Mouse (Mus musculus): ENCODE data around the gene Hoxa13. TPM values are rescaled to one million over a fixed set of nuclear protein-coding genes. Genes with fewer than 3 reads are reported as not detected.

The Hoxa13 gene
- total RNA-seq (2021): not detected

DNA sequence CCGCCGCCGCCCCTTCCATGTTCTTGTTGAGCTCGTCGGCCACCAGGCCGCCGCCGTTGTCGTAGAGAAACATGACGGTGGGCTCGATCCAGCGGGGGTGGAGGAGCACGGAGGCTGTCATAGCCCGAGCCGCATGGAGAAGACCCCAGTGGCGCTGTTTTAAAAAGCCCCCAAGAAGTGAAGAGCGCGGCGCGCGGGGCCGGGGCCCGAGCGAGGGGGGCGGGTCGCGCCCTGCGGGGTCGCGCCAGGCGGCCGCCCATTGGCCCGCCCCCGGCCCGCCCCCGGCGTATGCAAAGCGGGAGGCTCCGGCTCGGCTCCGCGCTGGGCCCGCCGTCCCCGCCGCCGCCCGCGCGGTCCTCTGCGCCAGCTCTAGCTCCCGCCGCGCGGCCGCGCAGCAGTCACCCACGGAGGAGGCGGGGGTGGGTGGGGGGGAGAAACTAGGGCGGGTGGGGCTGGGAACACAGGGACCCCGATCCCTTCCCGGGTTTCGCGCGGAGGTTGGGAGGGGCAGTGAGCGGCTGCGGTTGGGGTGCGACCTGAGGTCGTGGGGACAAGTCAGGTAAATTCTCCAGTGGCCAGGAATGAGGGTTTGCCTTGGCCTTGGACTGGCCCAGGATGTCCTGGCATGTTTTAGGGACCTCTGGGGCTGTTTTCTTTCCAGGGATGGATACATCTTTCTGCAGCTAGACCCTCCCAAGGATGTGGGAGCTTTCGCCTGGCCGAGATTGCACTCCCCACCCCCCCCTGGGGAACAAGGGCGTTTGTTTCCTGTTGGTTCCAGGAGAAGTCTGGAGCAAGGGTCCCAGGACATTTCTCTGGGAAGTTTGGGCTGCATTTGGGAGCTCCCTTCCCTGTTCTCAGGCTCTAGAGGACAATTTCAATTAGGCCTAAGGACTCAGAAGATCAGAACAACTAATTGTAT is at the start of gene Hoxa13:
TSS of gene Hoxa13 (minus strand) at position 227 of the 922 bp plus-strand sequence.
- no peak for DNase-seq
- intact Hi-C loops (cut with DNase I): no loop called here

- DNase-seq: no peak
- intact Hi-C loops (cut with DNase I): loop anchor here (5.0 kb wide), 3 partner anchors 43 to 1133 kb away; no protein-coding TSS in a partner anchor
Measured at GRCm38 (mm10) chr6:52310366-52310765, 49.7 kb upstream of the Hoxa13 start.

- intact Hi-C loops (cut with DNase I): loop anchor here (5.0 kb wide), 3 partner anchors 42 to 1132 kb away; no protein-coding TSS in a partner anchor
- no peak for DNase-seq
Measured at GRCm38 (mm10) chr6:52309766-52310165, 49.1 kb upstream of the Hoxa13 start.

DNA sequence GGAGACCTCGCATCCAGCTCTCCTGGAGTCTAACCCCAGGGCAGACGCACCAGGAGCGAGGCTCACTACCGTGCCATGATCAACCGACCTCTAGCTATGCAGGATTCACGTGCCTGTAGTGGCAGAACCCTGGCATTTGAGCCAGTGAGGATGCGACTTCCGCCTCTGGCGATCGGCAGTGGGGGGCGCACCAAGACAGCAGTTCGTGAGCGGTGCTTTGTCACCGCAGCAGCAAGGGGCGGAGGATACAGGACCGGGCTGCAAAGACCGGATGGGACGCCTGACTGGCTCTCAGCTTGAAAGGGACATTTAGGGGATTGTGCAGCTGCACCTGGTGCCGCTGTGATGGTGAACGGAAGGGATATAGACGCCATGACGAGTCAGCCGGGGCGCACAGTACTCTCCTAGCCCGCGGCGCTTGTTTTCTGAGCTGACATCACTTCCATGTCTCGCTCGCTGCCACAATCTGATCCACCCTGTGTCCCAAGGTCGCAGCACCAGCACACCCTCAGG is 45.3 kb upstream of the Hoxa13 start:
- intact Hi-C loops (cut with DNase I): loop anchor here (2.0 kb wide), 1 partner anchor 271 kb away; no protein-coding TSS in a partner anchor
- peak; percentile 61 to 63 for DNase-seq

- DNase-seq: no peak
- intact Hi-C loops (cut with DNase I): no loop called here
Measured at GRCm38 (mm10) chr6:52303426-52303825, 42.7 kb upstream of the Hoxa13 start.

GRCm38 (mm10) chr6:52300806-52301205 is 40.1 kb upstream of the Hoxa13 start:
- no peak for DNase-seq
- intact Hi-C loops (cut with DNase I): no loop called here

DNA sequence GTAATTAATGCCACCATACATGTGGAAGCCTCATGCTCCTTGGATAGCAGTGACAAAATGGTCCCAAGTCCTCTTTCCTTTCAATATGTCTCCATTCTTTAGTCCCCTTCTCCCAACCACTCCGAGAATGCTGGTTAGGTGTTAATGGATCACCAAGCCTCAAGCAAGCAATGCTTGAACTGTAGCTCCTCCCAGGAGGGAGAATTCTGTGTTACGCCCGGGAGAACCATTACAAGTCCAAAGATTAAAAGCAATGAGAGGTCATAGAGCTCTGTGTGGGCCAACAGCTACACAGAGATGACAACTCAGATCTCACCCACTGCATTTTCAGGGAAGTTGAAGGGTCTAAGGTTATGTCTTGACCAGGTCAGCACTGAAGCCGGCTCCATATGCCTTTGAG is 37.8 kb upstream of the Hoxa13 start:
- no peak for DNase-seq
- intact Hi-C loops (cut with DNase I): no loop called here

DNA sequence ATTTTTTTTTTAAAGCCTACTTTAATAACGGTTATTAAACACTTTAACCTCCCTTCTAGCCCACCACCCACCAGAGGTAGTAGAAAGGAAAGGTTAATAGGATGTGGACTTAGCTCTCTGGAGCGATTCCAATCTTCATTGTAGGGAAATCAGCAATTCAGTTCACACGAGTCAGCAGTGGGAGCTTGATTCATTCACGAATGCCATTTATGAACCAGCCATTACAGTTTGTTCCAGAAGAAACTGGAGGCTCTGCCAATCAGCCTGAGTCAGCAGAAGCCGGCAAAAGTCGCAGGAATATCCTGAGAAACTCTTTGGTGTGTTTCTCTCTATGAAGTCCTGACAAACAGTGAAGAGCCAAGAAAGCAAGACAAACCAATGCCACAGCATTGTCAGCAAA is 33.9 kb upstream of the Hoxa13 start:
- intact Hi-C loops (cut with DNase I): no loop called here

DNA sequence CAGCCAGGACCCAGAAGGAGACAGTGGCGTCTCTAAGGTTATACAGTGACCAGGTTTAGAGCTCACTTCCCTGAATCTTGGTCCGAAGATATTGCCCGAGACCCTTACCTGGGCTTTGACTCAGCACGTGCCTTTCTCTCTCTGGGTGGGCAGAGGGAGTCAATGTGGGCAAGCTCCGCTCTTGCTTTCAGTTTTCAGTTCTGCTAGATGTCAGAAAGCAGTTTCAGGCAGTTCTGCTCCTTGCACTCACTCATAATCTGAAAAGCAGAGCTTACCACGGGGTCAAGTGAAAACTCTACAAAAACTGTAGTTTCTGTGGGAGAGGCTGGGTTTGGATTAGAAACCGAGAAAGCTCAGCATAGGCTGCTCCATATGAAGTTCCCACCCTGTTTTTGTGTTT is 31.6 kb upstream of the Hoxa13 start:
- DNase-seq: no peak
- intact Hi-C loops (cut with DNase I): no loop called here

More for the DNA sequence above, 33.9 kb upstream of the Hoxa13 start:
- no peak for DNase-seq

DNA sequence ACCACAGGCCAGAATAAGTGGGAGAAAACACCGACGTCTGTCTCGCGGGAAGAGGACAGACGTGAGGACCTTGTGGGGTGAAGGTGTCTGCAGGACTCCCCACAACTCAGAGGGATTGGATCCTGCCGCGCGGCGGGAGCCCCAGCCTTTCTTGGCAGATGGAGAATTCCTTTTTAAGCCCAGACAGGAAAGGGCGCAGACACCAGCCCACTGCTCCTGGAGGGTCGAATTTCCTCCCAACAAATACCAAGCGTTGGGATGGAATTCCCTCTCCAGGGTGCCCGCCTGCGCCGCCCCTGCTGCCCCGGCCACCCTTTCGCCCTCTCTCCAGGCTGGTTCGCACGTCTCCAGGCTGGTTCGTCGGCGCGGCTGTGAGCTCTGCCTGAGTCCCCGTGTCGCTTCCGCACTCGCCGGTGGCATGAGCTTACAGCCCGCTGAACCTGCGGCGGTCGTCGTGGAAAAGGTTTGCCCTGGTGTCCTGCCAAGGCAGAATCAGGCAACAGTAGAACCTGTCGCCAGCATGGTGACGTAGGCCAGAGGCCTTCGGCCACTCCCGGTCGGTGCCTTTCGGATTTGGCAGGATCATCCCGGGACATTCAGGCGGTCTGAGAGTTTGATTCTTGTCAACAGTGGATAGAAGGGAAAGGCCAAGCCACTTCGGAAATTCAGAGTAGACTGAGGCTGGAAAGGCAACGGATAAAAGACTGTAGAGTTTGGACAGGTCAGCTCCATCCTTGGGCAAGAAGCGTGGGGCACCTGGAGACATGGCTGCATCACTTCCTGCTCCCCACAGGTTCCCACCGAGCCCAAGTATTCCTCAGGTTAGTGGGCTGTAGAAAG is 30.6 kb upstream of the Hoxa13 start:
- intact Hi-C loops (cut with DNase I): no loop called here
- DNase-seq: peak in 1 of 2 experiments; percentile 22

DNA sequence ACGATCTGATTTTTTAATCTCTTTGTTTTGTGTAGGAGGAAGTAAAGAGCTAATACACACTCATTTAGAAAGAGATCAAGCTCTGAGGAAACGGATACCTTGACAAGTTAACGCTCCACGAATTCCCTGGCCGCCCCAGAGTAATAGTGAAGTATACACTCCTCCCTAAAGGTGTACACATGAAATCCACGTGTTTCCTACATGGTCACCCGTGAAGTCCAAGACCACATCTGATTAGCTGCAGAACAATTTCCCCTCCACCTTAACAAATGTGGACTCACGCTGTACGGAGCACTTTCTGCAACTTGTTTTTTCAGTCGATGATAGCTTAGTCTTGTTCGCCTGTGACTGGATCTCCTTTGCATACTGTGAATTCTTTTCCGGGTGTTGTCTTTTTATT is 29.5 kb upstream of the Hoxa13 start:
- no peak for DNase-seq
- intact Hi-C loops (cut with DNase I): no loop called here

DNA sequence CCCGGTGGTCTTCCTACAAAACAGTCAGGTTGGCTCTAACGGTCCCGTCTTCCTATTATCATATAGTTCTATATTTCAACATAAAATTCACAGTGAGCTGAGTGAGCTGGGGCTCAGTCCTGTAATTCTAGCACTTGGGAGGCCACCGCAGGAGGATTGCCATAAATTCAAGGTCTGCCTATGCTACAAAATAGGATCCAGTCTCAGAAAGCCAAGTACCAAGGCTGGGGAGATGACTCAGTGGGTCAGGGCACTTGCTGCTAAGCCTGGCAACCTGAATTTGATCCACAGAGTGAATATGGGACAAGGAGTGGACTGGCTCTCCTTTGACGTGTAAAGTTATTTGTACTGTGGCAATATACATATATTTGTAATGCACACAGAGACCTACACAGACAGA is 23.2 kb upstream of the Hoxa13 start:
- intact Hi-C loops (cut with DNase I): no loop called here
- DNase-seq: no peak

- no peak for DNase-seq
- intact Hi-C loops (cut with DNase I): no loop called here
Measured at GRCm38 (mm10) chr6:52281084-52281483, 20.4 kb upstream of the Hoxa13 start.

- intact Hi-C loops (cut with DNase I): no loop called here
- DNase-seq: no peak
Measured at GRCm38 (mm10) chr6:52276920-52277319, 16.2 kb upstream of the Hoxa13 start.

- no peak for DNase-seq
- intact Hi-C loops (cut with DNase I): no loop called here
Measured at GRCm38 (mm10) chr6:52276382-52276781, 15.7 kb upstream of the Hoxa13 start.

DNA sequence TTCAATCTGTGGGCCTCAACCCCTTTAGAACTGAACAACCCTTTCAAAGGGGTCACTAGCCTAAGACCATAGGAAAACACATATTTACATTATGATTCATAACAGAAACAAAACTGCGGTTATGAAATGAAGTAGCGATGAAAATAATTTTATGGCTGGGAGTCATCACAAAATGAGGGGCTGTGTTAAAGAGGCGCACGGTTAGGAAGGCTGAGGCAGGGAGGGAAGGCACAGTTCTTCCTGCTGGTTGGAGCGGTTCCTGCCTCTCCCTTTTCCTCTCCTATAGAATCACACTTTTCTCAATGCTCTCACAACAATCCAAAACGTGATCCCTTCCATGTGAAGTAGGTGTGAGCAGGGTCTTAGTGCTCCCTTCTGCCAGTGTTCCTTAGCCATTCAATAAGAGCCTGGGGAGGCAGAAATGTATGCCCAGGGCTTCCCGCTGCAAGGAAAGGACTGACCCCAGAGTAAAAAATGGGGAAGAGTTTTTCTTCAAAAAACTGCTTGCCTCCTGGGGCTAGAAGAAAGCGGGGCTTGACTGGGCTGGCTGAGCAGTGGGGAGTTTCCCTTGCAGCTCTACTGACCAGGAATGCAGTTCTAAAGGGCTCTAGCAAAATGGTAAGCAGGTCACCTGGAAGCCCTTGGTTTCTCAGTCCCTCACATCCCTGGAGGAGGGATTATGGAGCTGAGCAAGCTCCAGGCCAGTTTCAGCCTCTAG is 15.0 kb upstream of the Hoxa13 start:
- no peak for DNase-seq
- intact Hi-C loops (cut with DNase I): no loop called here

DNA sequence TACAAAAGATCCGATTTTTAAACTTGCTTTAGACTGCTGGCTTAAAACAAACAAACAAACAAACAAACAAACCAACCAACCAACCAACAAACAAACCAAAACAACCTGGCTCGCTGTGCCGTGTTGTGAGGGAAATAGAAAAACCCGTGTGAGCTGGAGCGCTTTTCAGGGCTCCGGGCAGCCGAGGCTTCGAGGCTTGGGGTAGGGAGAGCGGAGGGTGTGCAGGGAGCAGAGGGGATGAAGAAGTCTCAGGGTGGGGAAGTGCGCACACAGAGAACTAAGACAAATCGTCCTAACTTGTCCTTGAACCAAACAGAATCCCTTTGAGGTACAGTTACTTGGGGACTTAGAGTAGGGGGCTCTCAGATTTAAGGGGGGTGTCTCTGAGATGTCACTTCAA is 13.9 kb upstream of the Hoxa13 start:
- no peak for DNase-seq
- intact Hi-C loops (cut with DNase I): loop anchor here (5.0 kb wide), 1 partner anchor 563 kb away; no protein-coding TSS in a partner anchor

DNA sequence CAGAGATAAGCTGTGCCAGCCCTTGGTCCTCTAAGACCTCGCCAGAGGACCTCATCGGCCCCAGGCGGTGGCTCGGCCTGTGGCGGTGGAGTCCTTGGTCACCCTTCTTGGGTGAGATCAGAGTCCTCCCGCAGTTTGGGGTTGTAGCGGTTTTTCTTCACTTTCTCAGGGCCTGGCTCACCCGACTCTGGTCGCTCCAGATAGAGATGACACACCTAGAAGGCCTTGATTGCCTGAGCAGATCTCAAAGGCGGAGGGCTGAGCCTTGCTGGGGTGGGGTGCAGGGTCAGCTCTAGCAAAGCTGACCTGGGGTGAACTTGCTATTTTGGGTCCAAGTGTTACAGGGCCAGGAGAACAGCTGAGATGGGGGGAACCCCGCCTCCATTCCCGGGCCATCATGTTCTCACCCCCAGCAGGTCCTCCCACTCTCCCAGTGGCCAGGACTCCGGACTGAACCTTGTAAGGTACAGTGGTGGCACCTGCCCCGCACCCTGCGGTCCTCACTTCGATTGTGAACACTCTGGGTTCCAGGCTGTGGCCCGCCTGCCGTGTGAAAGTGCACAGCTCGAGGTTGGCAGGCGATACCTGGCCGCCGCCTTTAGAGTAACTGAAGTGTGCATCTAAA is 13.1 kb upstream of the Hoxa13 start:
- intact Hi-C loops (cut with DNase I): loop anchor here (5.0 kb wide), 1 partner anchor 564 kb away; no protein-coding TSS in a partner anchor
- no peak for DNase-seq

GRCm38 (mm10) chr6:52272766-52273655 is 12.3 kb upstream of the Hoxa13 start:
- intact Hi-C loops (cut with DNase I): loop anchor here (5.0 kb wide), 1 partner anchor 564 kb away; no protein-coding TSS in a partner anchor
- DNase-seq: no peak
